Mouse (Mus musculus) megakaryocyte, embryonic 14.5 days (primary cell): ENCODE measurements around the gene Bcas2. TPM values are rescaled to one million over a fixed set of nuclear protein-coding genes. Genes with fewer than 3 reads are reported as not detected.
"Not testable (repeated sequence)": the region's sequence is repeated elsewhere in the genome, so short reads cannot be mapped to it uniquely, and the experiment has no call there.

Experiments used
- H3K27me3 ChIP-seq: replicated peaks from 2 replicates; pipeline ENCODE3; 2012; ENCODE audit warnings: inconsistent platforms
- H3K36me3 ChIP-seq: replicated peaks from 2 replicates; pipeline ENCODE3; 2012; ENCODE audit warnings: low read length, inconsistent platforms, mixed read lengths
- H3K4me1 ChIP-seq: 2 replicates; pipeline ENCODE4 v1.6.1; 2012; ENCODE audit warnings: inconsistent platforms
- H3K4me3 ChIP-seq: replicated peaks from 2 replicates; pipeline ENCODE3; 2012; ENCODE audit warnings: moderate library complexity, mild to moderate bottlenecking, inconsistent platforms
- H3K9me3 ChIP-seq: 2 replicates; pipeline ENCODE4 v1.6.1; 2012; ENCODE audit warnings: inconsistent platforms
- FLI1 ChIP-seq: IDR thresholded peaks from 2 replicates; pipeline ENCODE4 v1.6.1; 2012; ENCODE audit warnings: low read length, inconsistent platforms, mixed read lengths
- GATA1 ChIP-seq: IDR thresholded peaks from 3 replicates; pipeline ENCODE4 v1.6.1; 2012; ENCODE audit warnings: mixed read lengths, low read length, inconsistent platforms, borderline replicate concordance
- polyA plus RNA-seq: library from polyadenylated mRNA; stranded (reverse); fragments of >175 nt; gene quantifications from 2 replicates; pipeline ENCODE4 v1.2.3, GENCODE M21; 2012; ENCODE audit warnings: low replicate concordance; ENCODE audit not compliant: insufficient read depth

Bcas2 gene
- polyA plus RNA-seq, 1 experiment = 101 TPM

DNA sequence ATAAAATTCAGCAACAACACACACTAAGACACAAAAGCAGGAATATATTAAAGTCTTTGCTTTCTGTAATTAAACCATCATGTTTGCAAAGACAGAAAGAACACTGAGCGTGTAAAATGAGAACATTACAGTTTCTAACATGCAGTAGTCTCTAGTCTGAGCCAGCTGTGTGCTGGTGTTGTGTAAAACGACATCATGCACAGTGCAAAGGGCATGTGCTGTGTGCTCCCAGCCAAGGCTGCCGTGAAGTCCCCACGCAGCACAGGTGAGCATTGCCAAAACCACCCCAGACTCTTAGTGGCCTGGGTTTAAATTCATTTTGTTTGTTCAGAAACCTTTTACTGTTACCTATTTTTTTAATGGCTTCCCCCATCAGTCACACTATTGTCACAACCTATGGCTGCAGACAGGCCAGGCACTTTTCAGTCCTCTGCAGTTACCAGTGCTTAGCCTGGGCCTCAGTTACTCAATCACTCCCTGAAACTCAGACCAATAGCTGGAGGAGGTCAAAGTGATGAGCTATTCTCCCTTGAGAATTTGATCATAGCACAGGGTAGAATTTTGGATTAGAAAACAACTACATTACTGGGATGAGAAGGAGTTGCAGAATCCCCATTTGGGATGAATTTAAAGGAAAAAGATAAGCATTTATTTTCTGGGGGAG, 34.9 kb upstream of the Bcas2 start:
- Histone ChIP-seq H3K27me3 (no peaks in the 10 kb centered on the region), H3K4me3 (no peak overlapping the region), H3K36me3 (peaks cover 81% of the 10 kb centered on the region), H3K9me3 (no peaks in the 10 kb centered on the region), H3K4me1 (peaks cover 74% of the 10 kb centered on the region)
- no peak for TF ChIP-seq FLI1
- TF ChIP-seq GATA1 = no peak

DNA sequence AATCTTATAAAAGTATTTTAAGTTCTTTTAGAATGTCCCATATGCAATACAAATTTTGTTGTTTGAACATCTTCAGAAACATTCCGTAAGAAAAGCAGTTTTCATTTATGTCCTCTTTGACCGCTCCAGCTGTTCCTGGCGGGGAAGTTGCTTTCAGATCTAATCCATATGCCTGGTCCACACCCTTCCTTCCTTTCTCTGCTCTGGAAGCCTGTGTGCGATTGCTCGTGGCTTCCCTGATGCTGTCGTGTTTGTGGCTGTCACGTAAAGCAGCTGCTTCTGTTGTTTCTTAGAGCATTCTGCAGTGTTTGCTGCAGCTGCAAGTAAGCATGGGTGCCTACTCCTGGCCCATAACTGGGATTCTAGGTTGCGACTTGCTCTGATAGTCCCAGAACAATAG, 32.4 kb upstream of the Bcas2 start:
- TF ChIP-seq FLI1 (no peak), GATA1 (no peak)
- H3K4me1 ChIP-seq = peaks cover 72% of the 10 kb centered on the region
- no peaks in the 10 kb centered on the region for H3K27me3 ChIP-seq
- H3K9me3 ChIP-seq = no peaks in the 10 kb centered on the region
- peaks cover 79% of the 10 kb centered on the region for H3K36me3 ChIP-seq
- peak overlapping the region; percentile 87 for H3K4me3 ChIP-seq

DNA sequence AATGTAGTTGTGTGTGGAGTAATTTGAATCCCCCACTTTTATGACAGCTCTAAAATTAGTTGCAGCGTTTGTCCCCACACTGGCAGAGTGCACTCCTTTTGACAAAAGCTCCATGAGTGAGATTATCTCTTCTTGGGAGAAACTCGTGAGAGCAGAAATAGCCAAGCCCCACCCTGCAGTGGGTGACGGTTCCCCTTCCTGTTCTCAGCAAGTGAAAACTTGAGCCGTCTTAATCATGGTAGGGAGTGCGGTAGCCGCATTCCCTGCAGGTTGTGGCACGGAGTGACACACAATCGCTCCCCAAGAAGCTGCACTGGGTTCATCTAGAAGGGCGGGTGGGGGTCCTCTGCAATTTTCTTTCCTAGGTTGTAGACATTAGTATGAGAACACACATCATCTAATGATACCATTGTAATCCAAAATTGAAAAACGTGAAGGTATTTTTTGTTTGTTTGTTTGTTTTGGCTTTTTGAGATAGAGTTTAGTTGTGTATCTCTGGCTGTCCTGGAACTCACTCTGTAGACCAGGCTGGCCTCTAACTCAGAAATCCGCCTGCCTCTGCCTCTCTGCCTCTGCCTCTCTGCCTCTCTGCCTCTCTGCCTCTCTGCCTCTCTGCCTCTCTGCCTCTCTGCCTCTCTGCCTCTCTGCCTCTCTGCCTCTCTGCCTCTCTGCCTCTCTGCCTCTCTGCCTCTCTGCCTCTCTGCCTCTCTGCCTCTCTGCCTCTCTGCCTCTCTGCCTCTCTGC, 31.2 kb upstream of the Bcas2 start:
- H3K9me3 ChIP-seq, H3K27me3 ChIP-seq: not testable (repeated sequence)
- peaks cover 84% of the 10 kb centered on the region for H3K36me3 ChIP-seq
- H3K4me1 ChIP-seq = peaks cover 77% of the 10 kb centered on the region
- peak overlapping the region; percentile 87 for H3K4me3 ChIP-seq

DNA sequence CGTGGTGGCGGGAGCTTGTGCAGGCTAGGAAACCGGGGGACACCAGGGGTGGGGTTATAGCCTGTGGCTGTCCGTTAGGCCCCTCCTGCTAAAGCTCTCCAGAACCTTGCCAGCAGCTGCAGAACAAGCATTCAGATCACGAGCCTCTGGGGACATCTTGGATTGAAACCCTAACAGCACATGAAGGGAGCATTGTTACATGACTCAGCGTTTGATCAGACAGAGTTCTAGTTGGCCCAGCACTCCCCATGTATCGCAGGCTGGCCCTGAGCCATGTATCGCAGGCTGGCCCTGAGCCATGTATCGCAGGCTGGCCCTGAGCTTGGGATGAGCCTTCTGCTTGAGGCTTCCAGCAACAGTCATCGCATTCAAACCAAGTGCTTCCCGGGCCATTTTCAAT, 30.2 kb upstream of the Bcas2 start:
- H3K9me3 ChIP-seq = no peaks in the 10 kb centered on the region
- H3K27me3 ChIP-seq = no peaks in the 10 kb centered on the region
- H3K4me1 ChIP-seq = peaks cover 81% of the 10 kb centered on the region
- H3K4me3 ChIP-seq = peak overlapping the region; percentile 65
- TF ChIP-seq FLI1 (no peak), GATA1 (no peak)
- peaks cover 89% of the 10 kb centered on the region for H3K36me3 ChIP-seq

DNA sequence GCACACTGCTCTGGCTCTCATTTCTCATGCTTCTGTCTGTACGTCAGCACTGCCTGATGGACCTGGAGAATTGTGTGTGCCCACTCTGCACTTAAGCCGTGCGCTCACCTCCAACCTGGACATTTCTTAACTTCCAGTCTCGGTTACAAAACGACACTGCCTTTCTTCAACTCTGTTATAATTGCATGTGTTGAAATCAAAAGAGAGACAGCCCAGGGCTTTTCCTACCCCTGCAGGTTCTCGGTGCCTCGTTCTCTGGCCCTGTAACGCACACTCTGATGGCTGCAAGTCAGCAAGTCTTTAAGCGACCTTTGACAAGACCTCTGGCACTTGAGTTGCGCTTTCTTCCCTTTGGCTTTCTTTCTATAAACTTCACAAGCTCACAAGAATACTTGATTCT, 29.1 kb upstream of the Bcas2 start:
- H3K4me3 ChIP-seq = no peak overlapping the region
- no peak for TF ChIP-seq FLI1
- no peaks in the 10 kb centered on the region for H3K27me3 ChIP-seq
- no peaks in the 10 kb centered on the region for H3K9me3 ChIP-seq
- peaks cover 81% of the 10 kb centered on the region for H3K4me1 ChIP-seq
- peaks cover 89% of the 10 kb centered on the region for H3K36me3 ChIP-seq

DNA sequence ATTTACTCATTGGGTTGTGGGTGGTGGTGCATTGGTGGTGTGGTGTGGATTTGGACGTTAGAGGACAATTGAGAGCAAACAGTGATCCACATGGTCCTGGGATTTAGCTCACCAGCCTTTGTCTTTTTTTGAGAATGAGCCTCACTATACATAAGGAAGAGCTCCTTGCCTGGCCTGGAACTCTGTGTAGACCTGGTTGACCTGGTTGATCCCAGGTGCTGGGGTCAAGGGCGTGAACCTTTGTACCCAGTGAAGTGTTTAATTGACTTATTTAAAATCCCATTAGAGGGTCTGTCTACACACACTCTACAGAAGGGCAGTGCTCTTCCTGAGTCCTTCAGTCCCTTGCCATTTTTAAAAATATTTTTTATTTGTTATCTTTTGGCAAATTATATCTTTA, 26.1 kb upstream of the Bcas2 start:
- no peak for TF ChIP-seq GATA1
- TF ChIP-seq FLI1 = no peak
- peaks cover 65% of the 10 kb centered on the region for H3K4me1 ChIP-seq
- no peak overlapping the region for H3K4me3 ChIP-seq
- H3K9me3 ChIP-seq = no peaks in the 10 kb centered on the region
- no peaks in the 10 kb centered on the region for H3K27me3 ChIP-seq
- peaks cover 91% of the 10 kb centered on the region for H3K36me3 ChIP-seq

DNA sequence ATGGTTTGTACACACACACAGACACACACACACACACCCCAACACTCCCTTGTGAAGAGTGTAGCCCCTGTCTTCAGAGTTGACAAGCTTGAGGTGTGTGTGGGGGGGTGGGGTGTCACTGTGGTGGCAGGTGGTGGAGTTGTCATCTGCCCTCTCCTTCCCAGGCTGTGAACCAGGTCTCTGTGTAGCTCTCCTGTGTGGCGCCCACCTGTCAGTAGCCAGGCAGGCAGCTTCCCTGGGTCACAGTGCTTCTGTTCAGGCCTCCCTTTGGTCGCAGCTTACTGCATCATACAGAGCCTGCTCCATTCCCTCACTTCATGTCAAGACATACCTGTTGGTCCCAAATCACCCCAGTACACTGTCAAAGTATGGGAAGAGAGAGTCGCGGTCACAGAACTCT, 25.7 kb upstream of the Bcas2 start:
- Histone ChIP-seq H3K36me3 (peaks cover 95% of the 10 kb centered on the region), H3K4me3 (no peak overlapping the region), H3K4me1 (peaks cover 68% of the 10 kb centered on the region), H3K9me3 (no peaks in the 10 kb centered on the region), H3K27me3 (no peaks in the 10 kb centered on the region)
- TF ChIP-seq GATA1 = no peak
- no peak for TF ChIP-seq FLI1

DNA sequence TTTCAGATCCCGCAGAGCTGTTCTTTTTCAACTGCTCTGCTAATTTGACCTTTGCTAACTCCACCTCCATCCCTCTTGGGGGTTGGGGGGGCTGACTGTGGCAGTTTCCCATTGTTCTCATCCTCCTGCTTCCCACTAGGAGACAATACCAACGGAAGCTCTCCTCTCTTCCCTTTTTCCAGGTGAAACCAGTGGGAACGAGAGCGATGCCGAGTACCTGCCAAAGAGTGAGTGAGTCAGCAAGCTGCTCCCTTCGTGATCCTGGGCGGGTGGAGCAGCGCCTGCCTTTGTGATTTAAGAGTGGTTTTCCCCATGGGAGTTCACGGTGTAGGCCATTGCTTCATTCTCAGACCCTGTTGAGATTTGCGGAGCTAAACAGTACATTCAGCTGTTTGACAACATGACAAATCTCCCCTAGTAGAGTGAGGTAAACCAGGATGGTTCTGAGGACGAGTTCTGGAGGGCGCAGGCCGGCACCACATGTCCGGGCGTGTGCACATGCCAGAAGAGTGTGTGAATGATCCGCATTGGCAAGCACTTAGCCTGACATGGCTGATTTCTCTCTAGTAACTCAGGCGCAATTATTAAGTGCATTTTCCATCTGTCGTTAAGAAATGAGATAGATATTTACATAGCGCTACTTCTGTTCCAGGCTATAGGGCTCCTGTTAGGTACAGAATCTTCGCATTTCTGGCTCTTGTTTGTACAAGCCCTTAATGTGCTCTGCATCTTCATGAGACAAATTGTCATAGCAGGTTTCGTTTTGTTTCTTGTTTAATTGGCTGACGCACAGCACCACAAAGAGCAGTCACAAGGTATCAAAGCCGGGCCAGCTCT, 24.9 kb upstream of the Bcas2 start:
- H3K36me3 ChIP-seq = peaks cover 95% of the 10 kb centered on the region

DNA sequence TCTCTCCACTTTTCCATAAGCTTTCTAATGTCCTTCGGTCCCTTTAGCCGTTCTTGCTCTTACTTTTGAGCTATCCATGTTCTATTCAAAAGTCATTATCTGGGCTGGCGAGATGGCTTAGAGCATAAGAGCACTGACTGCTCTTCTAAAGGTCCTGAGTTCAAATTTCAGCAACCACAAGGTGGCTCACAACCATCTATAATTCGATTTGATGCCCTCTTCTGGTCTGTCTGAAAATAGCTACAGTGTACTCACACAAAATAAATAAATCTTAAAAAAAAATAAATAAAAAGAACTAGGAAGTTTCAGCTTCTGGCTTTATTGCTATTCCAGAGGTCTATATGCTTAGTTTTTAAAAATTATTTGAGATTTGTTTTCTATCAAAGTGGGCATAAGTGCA, 23.7 kb upstream of the Bcas2 start:
- H3K27me3 ChIP-seq = no peaks in the 10 kb centered on the region
- H3K4me1 ChIP-seq = peaks cover 52% of the 10 kb centered on the region
- H3K9me3 ChIP-seq = no peaks in the 10 kb centered on the region
- peaks cover 95% of the 10 kb centered on the region for H3K36me3 ChIP-seq
- H3K4me3 ChIP-seq = no peak overlapping the region
- TF ChIP-seq GATA1 = no peak
- TF ChIP-seq FLI1 = no peak

More for the DNA sequence above, 24.9 kb upstream of the Bcas2 start:
- Histone ChIP-seq H3K27me3 (no peaks in the 10 kb centered on the region), H3K4me1 (peaks cover 64% of the 10 kb centered on the region), H3K4me3 (no peak overlapping the region), H3K9me3 (no peaks in the 10 kb centered on the region)
- no peak for TF ChIP-seq FLI1
- no peak for TF ChIP-seq GATA1

DNA sequence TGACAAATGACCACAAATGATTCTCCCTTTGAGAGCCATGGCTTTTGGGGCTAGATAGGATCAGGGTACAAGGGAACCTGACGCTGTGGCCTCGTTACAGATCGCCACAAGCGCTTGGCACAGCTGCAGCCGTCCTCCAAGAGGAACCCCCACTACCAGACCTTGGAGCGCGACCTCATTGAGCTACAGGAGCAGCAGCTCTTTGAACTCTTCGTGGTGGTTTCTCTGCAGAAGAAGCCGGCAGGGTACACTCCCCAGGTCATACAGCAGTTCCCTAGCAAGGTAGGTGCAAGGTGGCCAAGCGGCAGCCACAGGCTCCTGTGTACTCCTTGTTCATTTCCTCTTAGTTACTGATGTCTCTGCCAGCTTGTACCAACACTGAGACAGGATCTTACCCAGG, 22.5 kb upstream of the Bcas2 start:
- H3K36me3 ChIP-seq = peaks cover 97% of the 10 kb centered on the region
- TF ChIP-seq FLI1 (no peak), GATA1 (no peak)

More for the DNA sequence above, 22.5 kb upstream of the Bcas2 start:
- Histone ChIP-seq H3K4me3 (no peak overlapping the region), H3K27me3 (no peaks in the 10 kb centered on the region), H3K4me1 (peaks cover 46% of the 10 kb centered on the region), H3K9me3 (no peaks in the 10 kb centered on the region)
